Mouse (Mus musculus) C2C12 (cell line): Measurements from ENCODE around the gene Pde6b.

Experiments
- CTCF ChIP-seq: IDR thresholded peaks from one replicate; pipeline ENCODE4 v1.5.1; 2011; ENCODE audit not compliant: control insufficient read depth, insufficient read depth, insufficient read length
- MYOD1 ChIP-seq: IDR thresholded peaks from one replicate; pipeline ENCODE4 v1.6.1; 2011; ENCODE audit warnings: low read depth; ENCODE audit not compliant: control insufficient read depth, insufficient read length
- MYOG ChIP-seq: IDR thresholded peaks from one replicate; pipeline ENCODE4 v1.6.1; 2011; ENCODE audit not compliant: control insufficient read depth, insufficient read length; ENCODE audit errors: extremely low read depth

DNA sequence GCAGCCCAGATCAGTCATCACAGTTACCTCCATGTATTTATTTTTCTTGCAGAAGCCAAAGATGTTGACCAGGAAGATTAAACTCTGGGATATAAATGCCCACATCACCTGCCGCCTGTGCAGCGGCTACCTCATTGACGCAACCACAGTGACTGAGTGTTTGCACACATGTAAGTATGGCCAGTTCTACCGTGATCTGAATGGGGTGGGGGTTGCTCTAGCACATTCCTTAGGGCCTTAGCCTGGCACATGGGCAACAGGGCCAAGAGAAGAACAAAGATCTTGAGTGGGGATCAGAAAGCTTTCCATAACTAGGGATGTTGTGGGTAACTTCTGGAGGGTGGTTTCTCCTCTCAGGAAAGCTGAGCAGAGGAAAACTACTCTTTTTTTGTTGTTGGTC is 85.5 kb downstream of the Pde6b start:
- TF ChIP-seq MYOG, result no peak
- no peak for TF ChIP-seq CTCF
- no peak for TF ChIP-seq MYOD1
